Mouse (Mus musculus) myocyte (in vitro differentiated cells): ENCODE measurements around the gene Mink1. TPM values are rescaled to one million over a fixed set of nuclear protein-coding genes. Genes with fewer than 3 reads are reported as not detected.
A peak's percentile ranks its signal among the peaks of the same experiment; 100 is the strongest.

Source experiments
- H3K27me3 ChIP-seq: one replicate; pipeline ENCODE4 v1.6.1; 2011; ENCODE audit not compliant: control insufficient read depth, insufficient read depth, insufficient read length
- H3K36me3 ChIP-seq: one replicate; pipeline ENCODE4 v1.6.1; 2011; ENCODE audit not compliant: control insufficient read depth, insufficient read depth
- H3K4me2 ChIP-seq: one replicate; pipeline ENCODE4 v1.6.1; 2011; ENCODE audit warnings: low read depth, control low read depth
- H3K4me3 ChIP-seq: one replicate; pipeline ENCODE4 v1.5.1; 2011; ENCODE audit warnings: mild to moderate bottlenecking, control low read depth, moderate library complexity
- H3K79me2 ChIP-seq: one replicate; pipeline ENCODE4 v1.6.1; 2011; ENCODE audit not compliant: control insufficient read depth, insufficient read depth
- H3ac ChIP-seq: one replicate; pipeline ENCODE4 v1.6.1; 2011; ENCODE audit not compliant: control insufficient read depth, insufficient read length
- MAX ChIP-seq: IDR thresholded peaks from one replicate; pipeline ENCODE4 v1.6.1; 2011; ENCODE audit warnings: low read depth, mild to moderate bottlenecking, control low read depth
- MYOG ChIP-seq, 3 experiments: IDR thresholded peaks; one replicate each; pipeline ENCODE4 v1.6.1; 2011; ENCODE audit warnings: control low read depth in 2 of 3, low read depth in 2 of 3, mild to moderate bottlenecking in 2 of 3; ENCODE audit not compliant: insufficient read length in 2 of 3, control insufficient read depth in 1 of 3, insufficient read depth in 1 of 3
- POLR2A ChIP-seq: IDR thresholded peaks from one replicate; pipeline ENCODE4 v1.6.1; 2011; ENCODE audit warnings: low read depth, mild to moderate bottlenecking, control low read depth, moderate library complexity; ENCODE audit not compliant: insufficient read length
- POLR2AphosphoS2 ChIP-seq: IDR thresholded peaks from one replicate; pipeline ENCODE4 v1.6.1; 2011; ENCODE audit warnings: low read depth, control low read depth; ENCODE audit not compliant: insufficient read length
- SRF ChIP-seq: IDR thresholded peaks from one replicate; pipeline ENCODE4 v1.6.1; 2011; ENCODE audit warnings: low read depth; ENCODE audit not compliant: control insufficient read depth, insufficient read length
- USF1 ChIP-seq: IDR thresholded peaks from one replicate; pipeline ENCODE4 v1.6.1; 2011; ENCODE audit warnings: low read depth, mild to moderate bottlenecking, control low read depth, moderate library complexity
- polyA plus RNA-seq: library from polyadenylated mRNA; unstranded; fragments of >200 nt; fragmentation: generic; extraction: Trizol; gene quantifications from one replicate; pipeline ENCODE4 v1.2.1, GENCODE M21; 2012; ENCODE audit warnings: missing spikeins

Gene Mink1
- polyA plus RNA-seq, 1 experiment, result 34.4 TPM

DNA sequence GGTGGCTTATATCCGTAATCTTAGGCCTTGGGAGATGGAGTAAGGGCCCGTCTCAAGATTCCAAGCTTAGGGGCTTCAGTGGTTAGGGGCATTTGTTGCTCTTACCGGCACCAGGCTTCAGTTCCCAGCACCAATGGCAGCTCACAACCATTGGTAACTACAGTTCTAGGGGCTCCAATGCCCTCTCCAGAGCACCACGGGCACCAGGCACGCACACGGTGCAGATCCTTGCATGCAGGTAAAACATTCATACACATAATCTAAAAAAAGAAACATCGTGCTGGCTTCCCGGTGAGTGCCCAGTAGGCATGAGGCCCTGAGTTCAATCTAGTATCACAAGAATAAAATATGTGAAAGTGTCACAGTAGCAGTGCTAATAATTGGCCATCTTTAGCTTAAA lies 100.4 kb downstream of the Mink1 start:
- H3K27me3 ChIP-seq, result no peaks in the 10 kb centered on the region

GRCm38 (mm10) chr11:70663957-70664356 lies 101.3 kb downstream of the Mink1 start:
- Histone ChIP-seq H3K4me2 (no peak overlapping the region), H3K27me3 (no peaks in the 10 kb centered on the region), H3K4me3 (no peak overlapping the region), H3ac (no peak overlapping the region), H3K36me3 (peaks cover 37% of the 10 kb centered on the region), H3K79me2 (peaks cover 38% of the 10 kb centered on the region)
- TF ChIP-seq POLR2A (peak; percentile 49), POLR2AphosphoS2 (peak; percentile 93), MYOG (IDR thresholded peaks at IDR 0.05; ENCODE audit: control insufficient read depth in 1 of 3, insufficient read depth in 1 of 3, insufficient read length in 2 of 3, low read depth in 2 of 3) (no peak)

More for the DNA sequence above, 100.4 kb downstream of the Mink1 start:
- H3K36me3 ChIP-seq, result peaks cover 37% of the 10 kb centered on the region
- H3K79me2 ChIP-seq, result peaks cover 46% of the 10 kb centered on the region
- H3ac ChIP-seq, result no peak overlapping the region
- TF ChIP-seq SRF (no peak), USF1 (no peak), MAX (no peak), POLR2AphosphoS2 (peak; percentile 89), POLR2A (peak; percentile 58)
- no peak overlapping the region for H3K4me2 ChIP-seq
- H3K4me3 ChIP-seq, result no peak overlapping the region

Other genes with a start within 250 kb of the Mink1 start
- not detected for gene Alox12e, start 240.3 kb upstream of the Mink1 start, polyA plus RNA-seq
- gene Alox15, start 210.8 kb upstream of the Mink1 start, polyA plus RNA-seq, result not detected
- gene Pelp1, start 152.8 kb upstream of the Mink1 start, polyA plus RNA-seq, result 26.5 TPM
- gene Arrb2, start 130.2 kb upstream of the Mink1 start, polyA plus RNA-seq, result 20.1 TPM
- gene Med11, start 111.0 kb upstream of the Mink1 start, polyA plus RNA-seq, result 29.6 TPM
- not detected for gene Zmynd15, start 103.4 kb upstream of the Mink1 start, polyA plus RNA-seq
- gene Cxcl16, start 102.9 kb upstream of the Mink1 start, polyA plus RNA-seq, result 0.08 TPM
- not detected for gene Tm4sf5, start 57.6 kb upstream of the Mink1 start, polyA plus RNA-seq
- gene Vmo1, start 48.3 kb upstream of the Mink1 start, polyA plus RNA-seq, result not detected
- gene Gltpd2, start 43.7 kb upstream of the Mink1 start, polyA plus RNA-seq, result not detected
- gene Psmb6, start 37.5 kb upstream of the Mink1 start, polyA plus RNA-seq, result 575 TPM
- not detected for gene Gm40193, start 29.9 kb upstream of the Mink1 start, polyA plus RNA-seq
- gene Pld2, start 22.8 kb upstream of the Mink1 start, polyA plus RNA-seq, result 10.2 TPM
- 0.10 TPM for gene 4930544D05Rik, start 53.0 kb downstream of the Mink1 start, polyA plus RNA-seq
- 5.3 TPM for gene Chrne, start 56.3 kb downstream of the Mink1 start, polyA plus RNA-seq
- 0.22 TPM for gene Gp1ba, start 76.2 kb downstream of the Mink1 start, polyA plus RNA-seq
- gene Rnf167, start 84.4 kb downstream of the Mink1 start, polyA plus RNA-seq, result 16.7 TPM
- gene Slc25a11, start 84.6 kb downstream of the Mink1 start, polyA plus RNA-seq, result 165 TPM
- 2,636 TPM for gene Pfn1, start 91.8 kb downstream of the Mink1 start, polyA plus RNA-seq
- 1,792 TPM for gene Eno3, start 94.3 kb downstream of the Mink1 start, polyA plus RNA-seq
- gene Spag7, start 106.5 kb downstream of the Mink1 start, polyA plus RNA-seq, result 52.4 TPM
- gene Camta2, start 125.2 kb downstream of the Mink1 start, polyA plus RNA-seq, result 11.9 TPM
- 1.1 TPM for gene Inca1, start 137.3 kb downstream of the Mink1 start, polyA plus RNA-seq
- gene Kif1c, start 137.7 kb downstream of the Mink1 start, polyA plus RNA-seq, result 96.3 TPM
- 2.7 TPM for gene Zfp3, start 201.3 kb downstream of the Mink1 start, polyA plus RNA-seq
- gene Scimp, start 249.7 kb downstream of the Mink1 start, polyA plus RNA-seq, result 0.10 TPM